Mouse (Mus musculus) lung, adult 2 months (tissue): ENCODE measurements around the gene Isg15.

Experiments
- CTCF ChIP-seq: fragments of 200-500 bp; IDR thresholded peaks from 2 replicates; pipeline ENCODE4 v1.5.1; 2011; ENCODE audit warnings: mild to moderate bottlenecking, low read length, control low read depth; ENCODE audit not compliant: insufficient read depth
- POLR2A ChIP-seq: fragments of 200-500 bp; IDR thresholded peaks from 2 replicates; pipeline ENCODE4 v1.6.1; 2011; ENCODE audit warnings: low read depth, mild to moderate bottlenecking, control low read depth, low read length, borderline replicate concordance; ENCODE audit errors: extremely low read depth

DNA sequence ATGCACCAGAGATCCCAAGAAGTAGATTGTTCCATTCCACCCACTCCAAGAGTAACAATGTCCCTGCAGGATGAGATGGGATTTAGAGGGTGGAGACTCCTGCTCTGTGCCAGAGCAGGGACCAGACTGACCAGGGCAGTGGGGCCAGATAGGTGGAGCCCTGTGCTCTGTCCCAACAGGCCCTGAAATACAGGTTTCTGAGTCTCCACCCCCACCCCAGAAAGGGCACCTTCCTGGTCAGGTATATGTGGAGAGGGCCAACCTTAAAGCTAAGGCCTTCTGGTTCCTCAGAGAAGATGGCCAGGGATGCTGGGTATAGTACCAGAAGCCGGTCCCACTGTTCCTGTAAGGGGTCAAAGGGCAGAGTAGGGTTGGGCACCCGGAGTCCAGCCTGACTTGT, 23.7 kb upstream of the Isg15 start:
- TF ChIP-seq CTCF = no peak
- TF ChIP-seq POLR2A = no peak
